Mouse (Mus musculus) midbrain, embryonic 12.5 days (tissue): ENCODE results near the gene Lrguk. TPM values are rescaled to one million over a fixed set of nuclear protein-coding genes. Genes with fewer than 3 reads are reported as not detected.

Experiments used
- polyA plus RNA-seq: library from polyadenylated mRNA; unstranded; fragments of >200 nt; fragmentation: Nextera tagmentation; extraction: Ambion mirVana; gene quantifications from 2 replicates; pipeline ENCODE4 v1.2.1, GENCODE M21; 2016

The Lrguk gene
- polyA plus RNA-seq, 1 experiment from 2014 or later: 0.99 TPM

Other genes with a start within 250 kb of the Lrguk start
- 42.9 and 46.0 TPM in 2 replicates for gene Slc35b4, start 147.7 kb downstream of the Lrguk start, polyA plus RNA-seq